Mouse (Mus musculus) MEL (cell line): Measurements from ENCODE around the gene 1700092M07Rik. TPM values are rescaled to one million over a fixed set of nuclear protein-coding genes. Genes with fewer than 3 reads are reported as not detected.

Experiments
- DNase-seq: peaks from one replicate; pipeline ENCODE4 v3.0.0; 2011; ENCODE audit warnings: low read depth, low spot score
- H3K27ac ChIP-seq: 2 replicates; pipeline ENCODE4 v1.5.1; 2012; ENCODE audit warnings: low read depth, mild to moderate bottlenecking, control low read depth, low read length, moderate library complexity; ENCODE audit not compliant: control insufficient read depth
- H3K27me3 ChIP-seq, 2 experiments: fragments of 150-350 bp in 1 of 2; sonication (generic) in 1 of 2; 2 replicates each; pipeline ENCODE4 v1.6.1; 2012; ENCODE audit warnings: low read length in 2 of 2, mild to moderate bottlenecking in 2 of 2, improper control_type of control experiment in 1 of 2, moderate library complexity in 1 of 2; ENCODE audit not compliant: insufficient read depth in 2 of 2, control insufficient read depth in 1 of 2
- H3K36me3 ChIP-seq, 2 experiments: 2 replicates each; pipeline ENCODE4 v1.6.1; 2012 to 2014; ENCODE audit warnings: low read length in 2 of 2, improper control_type of control experiment in 1 of 2, inconsistent platforms in 1 of 2, mild to moderate bottlenecking in 1 of 2; ENCODE audit not compliant: insufficient read depth in 2 of 2, control insufficient read depth in 1 of 2
- H3K4me1 ChIP-seq, 2 experiments: fragments of 150-350 bp in 1 of 2; sonication (generic) in 1 of 2; 2 replicates each; pipeline ENCODE4 v1.6.1; 2012; ENCODE audit warnings: low read length in 2 of 2, improper control_type of control experiment in 1 of 2, mild to moderate bottlenecking in 1 of 2; ENCODE audit not compliant: insufficient read depth in 2 of 2, control insufficient read depth in 1 of 2
- H3K4me3 ChIP-seq, 2 experiments: fragments of 150-350 bp in 1 of 2; sonication (generic) in 1 of 2; 2 replicates each; pipeline ENCODE4 v1.5.1; 2012; ENCODE audit warnings: low read depth in 2 of 2, low read length in 2 of 2, mild to moderate bottlenecking in 2 of 2, moderate library complexity in 2 of 2, control low read depth in 1 of 2, improper control_type of control experiment in 1 of 2; ENCODE audit not compliant: control insufficient read depth in 1 of 2, insufficient read depth in 1 of 2
- H3K79me2 ChIP-seq: 2 replicates; pipeline ENCODE4 v1.6.1; 2012; ENCODE audit warnings: mild to moderate bottlenecking, low read length, moderate library complexity; ENCODE audit not compliant: control insufficient read depth, poor library complexity, insufficient read depth
- H3K9ac ChIP-seq: 2 replicates; pipeline ENCODE4 v1.6.1; 2012; ENCODE audit warnings: low read depth, mild to moderate bottlenecking, control low read depth, low read length, moderate library complexity; ENCODE audit not compliant: control insufficient read depth, poor library complexity, severe bottlenecking
- H3K9me3 ChIP-seq: fragments of 150-350 bp; sonication (generic); replicated peaks from 2 replicates; pipeline ENCODE4 v1.6.1; 2012; ENCODE audit warnings: mild to moderate bottlenecking, low read length, improper control_type of control experiment, moderate library complexity; ENCODE audit not compliant: insufficient read depth
- BHLHE40 ChIP-seq: IDR thresholded peaks from 2 replicates; pipeline ENCODE4 v1.6.1; 2012; ENCODE audit warnings: low read depth, mild to moderate bottlenecking, inconsistent platforms, low read length, improper control_type of control experiment, borderline replicate concordance
- CHD2 ChIP-seq: IDR thresholded peaks from 2 replicates; pipeline ENCODE4 v1.6.1; 2011; ENCODE audit warnings: low read length, improper control_type of control experiment
- E2F4 ChIP-seq: IDR thresholded peaks from 2 replicates; pipeline ENCODE4 v1.6.1; 2011; ENCODE audit warnings: low read depth, low read length, improper control_type of control experiment, borderline replicate concordance
- ELF1 ChIP-seq: IDR thresholded peaks from 2 replicates; pipeline ENCODE4 v1.6.1; 2014; ENCODE audit warnings: low read depth, mild to moderate bottlenecking, inconsistent platforms, low read length, improper control_type of control experiment, moderate library complexity
- EP300 ChIP-seq, 2 experiments: IDR thresholded peaks; 2 replicates each; pipeline ENCODE4 v1.6.1; 2011; ENCODE audit warnings: improper control_type of control experiment in 2 of 2, low read length in 2 of 2, low read depth in 1 of 2, mild to moderate bottlenecking in 1 of 2
- ETS1 ChIP-seq: IDR thresholded peaks from 2 replicates; pipeline ENCODE4 v1.6.1; 2012; ENCODE audit warnings: low read depth, mild to moderate bottlenecking, inconsistent platforms, low read length, improper control_type of control experiment, moderate library complexity
- GABPA ChIP-seq: IDR thresholded peaks from 2 replicates; pipeline ENCODE4 v1.6.1; 2012; ENCODE audit warnings: low read depth, mild to moderate bottlenecking, inconsistent platforms, low read length, improper control_type of control experiment, moderate library complexity
- GATA1 ChIP-seq: IDR thresholded peaks from 2 replicates; pipeline ENCODE4 v1.6.1; 2011; ENCODE audit warnings: low read depth, low read length, improper control_type of control experiment
- HCFC1 ChIP-seq: IDR thresholded peaks from 2 replicates; pipeline ENCODE4 v1.6.1; 2012; ENCODE audit warnings: low read depth, mild to moderate bottlenecking, inconsistent platforms, low read length, improper control_type of control experiment, moderate library complexity
- JUND ChIP-seq: IDR thresholded peaks from 2 replicates; pipeline ENCODE4 v1.6.1; 2011; ENCODE audit warnings: low read depth, mild to moderate bottlenecking, improper control_type of control experiment, low read length
- KAT2A ChIP-seq: conservative IDR thresholded peaks from 2 replicates; pipeline ENCODE4 v1.6.1; 2012; ENCODE audit warnings: low read depth, low read length, improper control_type of control experiment, inconsistent platforms
- MAFK ChIP-seq: IDR thresholded peaks from 2 replicates; pipeline ENCODE4 v1.6.1; 2011; ENCODE audit warnings: low read depth, mild to moderate bottlenecking, low read length, improper control_type of control experiment, borderline replicate concordance
- MAX ChIP-seq: IDR thresholded peaks from 2 replicates; pipeline ENCODE4 v1.6.1; 2011; ENCODE audit warnings: low read length, improper control_type of control experiment
- MAZ ChIP-seq: IDR thresholded peaks from 2 replicates; pipeline ENCODE4 v1.6.1; 2012; ENCODE audit warnings: low read depth, mild to moderate bottlenecking, inconsistent platforms, low read length, improper control_type of control experiment
- MEF2A ChIP-seq: IDR thresholded peaks from 2 replicates; pipeline ENCODE4 v1.6.1; 2014; ENCODE audit warnings: low read depth, mild to moderate bottlenecking, inconsistent platforms, low read length, improper control_type of control experiment; ENCODE audit not compliant: poor library complexity, insufficient replicate concordance, severe bottlenecking; ENCODE audit errors: extremely low read depth
- MYB ChIP-seq: IDR thresholded peaks from 2 replicates; pipeline ENCODE4 v1.6.1; 2011; ENCODE audit warnings: mild to moderate bottlenecking, low read depth, low read length, improper control_type of control experiment
- MYC ChIP-seq: IDR thresholded peaks from 2 replicates; pipeline ENCODE4 v1.6.1; 2011; ENCODE audit warnings: low read depth, mild to moderate bottlenecking, low read length, improper control_type of control experiment, moderate library complexity
- NELFE ChIP-seq: IDR thresholded peaks from 2 replicates; pipeline ENCODE4 v1.6.1; 2011; ENCODE audit warnings: low read depth, low read length, improper control_type of control experiment
- POLR2A ChIP-seq, 2 experiments: IDR thresholded peaks; 2 replicates each; pipeline ENCODE4 v1.6.1; 2011 to 2012; ENCODE audit warnings: low read length in 2 of 2, mild to moderate bottlenecking in 2 of 2, control low read depth in 1 of 2, improper control_type of control experiment in 1 of 2, low read depth in 1 of 2, moderate library complexity in 1 of 2; ENCODE audit not compliant: control insufficient read depth in 1 of 2, insufficient read depth in 1 of 2, poor library complexity in 1 of 2
- POLR2AphosphoS2 ChIP-seq: IDR thresholded peaks from 2 replicates; pipeline ENCODE4 v1.6.1; 2011; ENCODE audit warnings: low read length, improper control_type of control experiment
- POLR2AphosphoS5 ChIP-seq: IDR thresholded peaks from 2 replicates; pipeline ENCODE4 v1.6.1; 2012; ENCODE audit warnings: low read depth, borderline replicate concordance, mild to moderate bottlenecking, inconsistent platforms, low read length, moderate library complexity, mixed read lengths
- RAD21 ChIP-seq: IDR thresholded peaks from 2 replicates; pipeline ENCODE4 v1.6.1; 2011; ENCODE audit warnings: mild to moderate bottlenecking, low read depth, low read length, improper control_type of control experiment
- RCOR1 ChIP-seq: IDR thresholded peaks from 2 replicates; pipeline ENCODE4 v1.6.1; 2012; ENCODE audit warnings: low read depth, mild to moderate bottlenecking, inconsistent platforms, low read length, improper control_type of control experiment
- SIN3A ChIP-seq: IDR thresholded peaks from 2 replicates; pipeline ENCODE4 v1.6.1; 2012; ENCODE audit warnings: low read length, improper control_type of control experiment, inconsistent platforms
- SMC3 ChIP-seq: IDR thresholded peaks from 2 replicates; pipeline ENCODE4 v1.6.1; 2011; ENCODE audit warnings: low read depth, low read length, improper control_type of control experiment
- TAL1 ChIP-seq: IDR thresholded peaks from 2 replicates; pipeline ENCODE4 v1.6.1; 2012; ENCODE audit warnings: mild to moderate bottlenecking, inconsistent platforms, low read length, moderate library complexity, mixed read lengths
- TBP ChIP-seq: IDR thresholded peaks from 2 replicates; pipeline ENCODE4 v1.8.0; 2011; ENCODE audit warnings: low read depth, low read length, improper control_type of control experiment
- TCF12 ChIP-seq: IDR thresholded peaks from 2 replicates; pipeline ENCODE4 v1.6.1; 2014; ENCODE audit warnings: low read depth, mild to moderate bottlenecking, inconsistent platforms, low read length, improper control_type of control experiment, moderate library complexity
- UBTF ChIP-seq: IDR thresholded peaks from 2 replicates; pipeline ENCODE4 v1.6.1; 2012; ENCODE audit warnings: low read depth, mild to moderate bottlenecking, inconsistent platforms, low read length, improper control_type of control experiment, moderate library complexity, borderline replicate concordance; ENCODE audit not compliant: insufficient read depth
- USF1 ChIP-seq: IDR thresholded peaks from 2 replicates; pipeline ENCODE4 v1.6.1; 2014; ENCODE audit warnings: low read depth, mild to moderate bottlenecking, inconsistent platforms, low read length, improper control_type of control experiment, moderate library complexity
- USF2 ChIP-seq, 2 experiments: IDR thresholded peaks; 2 replicates each; pipeline ENCODE4 v1.6.1; 2011 to 2012; ENCODE audit warnings: improper control_type of control experiment in 2 of 2, low read length in 2 of 2, borderline replicate concordance in 1 of 2, inconsistent platforms in 1 of 2, low read depth in 1 of 2, mild to moderate bottlenecking in 1 of 2; ENCODE audit not compliant: insufficient read depth in 1 of 2
- ZC3H11A ChIP-seq: IDR thresholded peaks from 2 replicates; pipeline ENCODE4 v1.6.1; 2012; ENCODE audit warnings: low read depth, mild to moderate bottlenecking, inconsistent platforms, low read length, improper control_type of control experiment
- ZKSCAN1 ChIP-seq: IDR thresholded peaks from 2 replicates; pipeline ENCODE4 v1.6.1; 2012; ENCODE audit warnings: low read depth, mild to moderate bottlenecking, inconsistent platforms, low read length, improper control_type of control experiment, moderate library complexity
- ZMIZ1 ChIP-seq: IDR thresholded peaks from 2 replicates; pipeline ENCODE4 v1.6.1; 2012; ENCODE audit warnings: low read depth, mild to moderate bottlenecking, inconsistent platforms, low read length, improper control_type of control experiment, moderate library complexity
- ZNF384 ChIP-seq: IDR thresholded peaks from 2 replicates; pipeline ENCODE4 v1.6.1; 2012; ENCODE audit warnings: low read depth, mild to moderate bottlenecking, inconsistent platforms, low read length, improper control_type of control experiment
- polyA plus RNA-seq, 2 experiments: library from polyadenylated mRNA; stranded (reverse) in 1 of 2; unstranded in 1 of 2; fragments of >175 nt in 1 of 2; fragments of >200 nt in 1 of 2; gene quantifications; 2 replicates each; pipeline versions ENCODE4 v1.2.1 to v1.2.4; 2012; ENCODE audit warnings: low replicate concordance in 2 of 2, low read depth in 1 of 2; ENCODE audit not compliant: insufficient read length in 2 of 2, insufficient read depth in 1 of 2, missing spikeins in 1 of 2
- total RNA-seq: library from RNA; depleted of rRNA; stranded (reverse); fragments of 300-350 nt; gene quantifications from 2 replicates; pipeline ENCODE4 v1.2.3, GENCODE M21; 2012

The 1700092M07Rik gene
- total and polyA plus RNA-seq, 3 experiments = 3.3 to 4.3 TPM; not detected in 1

DNA sequence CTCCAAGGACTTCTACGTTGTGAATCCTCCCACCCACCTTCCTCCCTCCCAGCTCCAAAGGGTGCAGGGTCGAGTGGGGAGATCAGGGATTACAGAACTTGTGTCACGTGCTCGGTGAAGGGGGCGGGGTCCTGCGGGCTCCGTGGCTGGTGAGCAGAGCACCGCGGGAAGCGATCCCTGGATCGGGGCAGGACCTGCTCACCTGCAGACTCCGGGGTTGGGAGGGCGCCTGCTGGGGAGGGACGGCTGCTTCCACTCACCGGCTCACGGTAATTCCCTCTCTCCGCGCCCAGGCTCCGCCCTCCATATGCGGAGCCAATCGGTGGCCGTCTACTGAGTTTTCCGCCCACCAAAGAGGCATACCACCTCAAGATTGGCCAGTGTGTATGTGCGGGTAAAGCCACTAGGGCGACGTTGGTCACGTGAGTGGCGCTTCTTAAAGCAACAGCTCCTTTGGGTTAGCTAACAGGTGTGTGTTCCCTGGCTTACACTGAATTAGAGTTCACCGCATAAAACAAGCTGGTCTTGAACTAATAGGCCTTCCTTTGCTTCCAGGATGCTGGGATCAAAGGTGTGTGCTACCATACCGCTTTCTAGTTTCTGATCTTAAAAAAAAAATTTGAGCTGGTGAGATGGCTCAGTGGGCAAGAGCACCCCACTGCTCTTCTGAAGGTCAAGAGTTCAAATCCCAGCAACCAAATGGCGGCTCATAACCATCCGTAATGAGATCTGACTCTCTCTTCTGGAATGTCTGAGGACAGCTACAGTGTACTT is 45.7 kb downstream of the 1700092M07Rik start, which contains the start of gene Taf6l:
Taf6l (minus strand) TSS at position 410 of the 774 bp plus-strand sequence.
- no peaks in the 10 kb centered on the region; the same call in 1 of the 2 replicates for H3K79me2 ChIP-seq
- no peaks in the 10 kb centered on the region for H3K27me3 ChIP-seq
- peak within 1 kb of the TSS; percentile 72 for H3K9ac ChIP-seq
- peak within 1 kb of the TSS; percentile 31 for H3K27ac ChIP-seq
- H3K9me3 ChIP-seq = no peaks in the 10 kb centered on the region
- peaks cover 3 to 7% of the 10 kb centered on the region in 2 experiments; a peak in 1 of 4 replicates for H3K4me1 ChIP-seq
- DNase-seq = peak; percentile 98
- peaks cover 0 to 4% of the 10 kb centered on the region in 2 experiments; a peak in 1 of 4 replicates for H3K36me3 ChIP-seq
- peak within 1 kb of the TSS; percentile 72 to 73 for H3K4me3 ChIP-seq
- TF ChIP-seq ZMIZ1 = peak; percentile 82
- 0 out of 2 replicates have a peak, but pooled peaks have one; percentile 27 for TF ChIP-seq ZNF384
- peak; percentile 97 for TF ChIP-seq BHLHE40
- TF ChIP-seq GABPA = no peak
- TF ChIP-seq UBTF = no peak
- TF ChIP-seq RCOR1 = no peak
- no peak for TF ChIP-seq GATA1
- TF ChIP-seq MEF2A = no peak
- no peak; the same call in 1 of the 2 replicates for TF ChIP-seq KAT2A
- peak; percentile 65 to 80; a peak in 3 of 4 replicates for TF ChIP-seq POLR2A (IDR thresholded peaks at IDR 0.05; ENCODE audit: control insufficient read depth in 1 of 2, insufficient read depth in 1 of 2, low read depth in 1 of 2, low read length in 2 of 2, poor library complexity in 1 of 2)
- peak; percentile 67 for TF ChIP-seq NELFE
- peak; percentile 81 for TF ChIP-seq HCFC1
- TF ChIP-seq MYC = peak; percentile 75
- no peak for TF ChIP-seq SMC3
- no peak for TF ChIP-seq TAL1
- TF ChIP-seq MAX = peak; percentile 91
- TF ChIP-seq EP300 (IDR thresholded peaks at IDR 0.05; ENCODE audit: low read depth in 1 of 2, low read length in 2 of 2) = no peak; a peak in 1 of 4 replicates
- TF ChIP-seq ELF1 = 0 out of 2 replicates have a peak, but pooled peaks have one; percentile 16
- TF ChIP-seq ZC3H11A = no peak
- TF ChIP-seq ETS1 = no peak
- no peak for TF ChIP-seq RAD21
- peak; percentile 38; the same call in 1 of the 2 replicates for TF ChIP-seq TCF12
- TF ChIP-seq TBP = peak; percentile 98
- 0 out of 2 replicates have a peak, but pooled peaks have one; percentile 50 for TF ChIP-seq MAZ
- no peak for TF ChIP-seq ZKSCAN1
- peak; percentile 95 for TF ChIP-seq USF1
- TF ChIP-seq USF2 (IDR thresholded peaks at IDR 0.05; ENCODE audit: borderline replicate concordance in 1 of 2, insufficient read depth in 1 of 2, low read depth in 1 of 2, low read length in 2 of 2) = peak; percentile 79 to 93
- TF ChIP-seq JUND = no peak
- TF ChIP-seq CHD2 = no peak
- peak; percentile 53; the same call in 1 of the 2 replicates for TF ChIP-seq POLR2AphosphoS2
- no peak; the same call in 1 of the 2 replicates for TF ChIP-seq E2F4
- TF ChIP-seq SIN3A = peak; percentile 94
- no peak for TF ChIP-seq MAFK
- no peak for TF ChIP-seq POLR2AphosphoS5
- TF ChIP-seq MYB = no peak
